Mouse (Mus musculus) testis, adult 2 months (tissue): ENCODE measurements around the gene Pomgnt1.

Experiments
- CTCF ChIP-seq: fragments of 200-500 bp; IDR thresholded peaks from 2 replicates; pipeline ENCODE4 v1.5.1; 2012; ENCODE audit warnings: low read depth, mild to moderate bottlenecking, inconsistent platforms, low read length, moderate library complexity; ENCODE audit not compliant: control insufficient read depth, insufficient read depth, insufficient replicate concordance
- POLR2A ChIP-seq: fragments of 200-500 bp; IDR thresholded peaks from 2 replicates; pipeline ENCODE4 v1.6.1; 2012; ENCODE audit warnings: low read depth, mild to moderate bottlenecking, inconsistent platforms, low read length, moderate library complexity; ENCODE audit not compliant: control insufficient read depth

GRCm38 (mm10) chr4:116122762-116123161, 878 bp upstream of the Pomgnt1 start:
- TF ChIP-seq POLR2A: no peak
- TF ChIP-seq CTCF: no peak
